Mouse (Mus musculus) adrenal gland, postnatal 4 days (tissue): ENCODE data around the gene Tmem246. TPM values are rescaled to one million over a fixed set of nuclear protein-coding genes. Genes with fewer than 3 reads are reported as not detected.

Source experiments
- total RNA-seq, 2 experiments: library from RNA; stranded (reverse); gene quantifications; 2 replicates each; pipeline ENCODE4 v1.2.3; 2021

The Tmem246 gene
- total RNA-seq, 2 experiments from 2014 or later: 13.8 to 14.0 TPM

Other genes with a start within 250 kb of the Tmem246 start
- 1 to 10 TPM; 2.4 to 5.0 TPM for gene Acnat2, start 189.7 kb downstream of the Tmem246 start, total RNA-seq
- 1 to 10 TPM; 3.8 to 5.8 TPM for gene Acnat1, start 124.0 kb downstream of the Tmem246 start, total RNA-seq
- 1 to 10 TPM in 1 of 2 experiments, under 1 TPM in 1; 0.50 to 2.0 TPM for gene Baat, start 91.3 kb downstream of the Tmem246 start, total RNA-seq
- 10 to 100 TPM; 47.8 to 48.6 TPM for gene Mrpl50, start 76.8 kb downstream of the Tmem246 start, total RNA-seq
- gene Zfp189, start 76.7 kb downstream of the Tmem246 start, total RNA-seq: 1 to 10 TPM; 8.9 to 9.4 TPM
- gene Aldob, start 48.3 kb downstream of the Tmem246 start, total RNA-seq: 100 to 1,000 TPM; 112 to 217 TPM
- gene Rnf20, start 34.1 kb upstream of the Tmem246 start, total RNA-seq: 10 to 100 TPM; 60.6 to 60.8 TPM
- gene Ppp3r2, start 84.1 kb upstream of the Tmem246 start, total RNA-seq: not detected
- gene Grin3a, start 247.9 kb upstream of the Tmem246 start, total RNA-seq: 1 to 10 TPM in 1 of 2 experiments, under 1 TPM in 1; 0.95 to 1.1 TPM